Mouse (Mus musculus) forebrain, embryonic 13.5 days (tissue): ENCODE results near the gene Nebl. TPM values are rescaled to one million over a fixed set of nuclear protein-coding genes. Genes with fewer than 3 reads are reported as not detected.
A peak's percentile ranks its signal among the peaks of the same experiment; 100 is the strongest.

ENCODE experiments used
- ATAC-seq: fragments of 200-750 bp; cut with Nextera tagmentation; 2 replicates; pipeline ENCODE4 v1.8.0; 2017
- H3K27ac ChIP-seq: fragments of 300-500 bp; sonication (generic); 2 replicates; pipeline ENCODE4 v1.5.1; 2015; ENCODE audit warnings: inconsistent platforms, mild to moderate bottlenecking, moderate library complexity
- H3K27me3 ChIP-seq: fragments of 300-500 bp; sonication (generic); 2 replicates; pipeline ENCODE4 v1.6.1; 2015; ENCODE audit warnings: mild to moderate bottlenecking, inconsistent platforms
- H3K36me3 ChIP-seq: fragments of 300-500 bp; sonication (generic); 2 replicates; pipeline ENCODE4 v1.6.1; 2015; ENCODE audit warnings: mild to moderate bottlenecking, inconsistent platforms; ENCODE audit not compliant: poor library complexity, severe bottlenecking
- H3K4me1 ChIP-seq: fragments of 300-500 bp; sonication (generic); 2 replicates; pipeline ENCODE4 v1.6.1; 2015; ENCODE audit warnings: inconsistent platforms
- H3K4me2 ChIP-seq: fragments of 300-500 bp; sonication (generic); 2 replicates; pipeline ENCODE4 v1.6.1; 2015; ENCODE audit warnings: inconsistent platforms, mild to moderate bottlenecking, moderate library complexity
- H3K4me3 ChIP-seq: fragments of 300-500 bp; sonication (generic); 2 replicates; pipeline ENCODE4 v1.5.1; 2015; ENCODE audit warnings: mild to moderate bottlenecking, inconsistent platforms
- H3K9ac ChIP-seq: fragments of 300-500 bp; sonication (generic); 2 replicates; pipeline ENCODE4 v1.6.1; 2015; ENCODE audit warnings: mild to moderate bottlenecking, inconsistent platforms
- H3K9me3 ChIP-seq: fragments of 300-500 bp; sonication (generic); replicated peaks from 2 replicates; pipeline ENCODE4 v1.6.1; 2016; ENCODE audit warnings: inconsistent platforms
- WGBS: fragments of 180-500 bp; shearing (Covaris S2); methylation state at CpG from one replicate; pipeline ENCODE4 v1.1.7; 2015; 5-methylcytosine and 5-hydroxymethylcytosine counted together
- polyA plus RNA-seq: library from polyadenylated mRNA; unstranded; fragments of >200 nt; fragmentation: Nextera tagmentation; extraction: Ambion mirVana; gene quantifications from 2 replicates; pipeline ENCODE4 v1.2.1, GENCODE M21; 2015

The Nebl gene
- polyA plus RNA-seq, 1 experiment from 2014 or later: 4.5 TPM

- no peak overlapping the region for H3K27ac ChIP-seq
- no peaks in the 10 kb centered on the region for H3K4me1 ChIP-seq
- H3K9ac ChIP-seq: no peak overlapping the region
- no peaks in the 10 kb centered on the region for H3K27me3 ChIP-seq
- no peaks in the 10 kb centered on the region for H3K36me3 ChIP-seq
- no peak overlapping the region for H3K4me2 ChIP-seq
- no peak for ATAC-seq
- WGBS: 36% methylated on average over 10 of the region's 10 CpGs
- no peak overlapping the region for H3K4me3 ChIP-seq
- H3K9me3 ChIP-seq: no peaks in the 10 kb centered on the region
These were observed 81.0 kb downstream of the Nebl start for GRCm38 (mm10) chr2:17650147-17650834.

DNA sequence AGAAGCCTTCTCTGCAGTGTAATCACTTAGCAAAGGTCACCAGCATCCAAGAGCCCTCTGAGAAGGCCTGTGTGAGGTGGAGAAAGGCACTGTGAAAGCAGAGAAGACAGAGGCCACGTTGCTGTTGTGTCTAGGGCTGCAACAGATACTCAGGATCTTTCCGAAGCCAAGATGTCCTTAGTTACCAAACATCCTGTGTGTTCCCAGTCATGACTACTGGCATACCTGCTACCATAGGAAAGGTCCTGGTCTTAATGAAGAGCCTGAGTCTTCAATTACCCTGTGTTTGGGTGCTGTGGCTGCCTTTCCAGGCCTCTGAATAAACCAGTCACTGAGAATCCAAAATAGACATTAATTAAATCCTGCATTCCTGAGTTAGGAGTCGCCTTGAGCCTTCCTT lies 81.5 kb downstream of the Nebl start:
- H3K27me3 ChIP-seq: no peaks in the 10 kb centered on the region
- H3K9me3 ChIP-seq: no peaks in the 10 kb centered on the region
- no peak for ATAC-seq
- H3K4me2 ChIP-seq: no peak overlapping the region
- no peak overlapping the region for H3K9ac ChIP-seq
- WGBS: 29% methylated on average over 3 of the region's 3 CpGs
- no peaks in the 10 kb centered on the region for H3K4me1 ChIP-seq
- H3K4me3 ChIP-seq: no peak overlapping the region
- H3K27ac ChIP-seq: no peak overlapping the region
- no peaks in the 10 kb centered on the region for H3K36me3 ChIP-seq

- Histone ChIP-seq H3K9me3 (no peaks in the 10 kb centered on the region), H3K27ac (no peak overlapping the region), H3K4me1 (no peaks in the 10 kb centered on the region), H3K4me2 (no peak overlapping the region), H3K4me3 (no peak overlapping the region), H3K27me3 (peaks cover 11% of the 10 kb centered on the region), H3K36me3 (no peaks in the 10 kb centered on the region), H3K9ac (no peak overlapping the region)
- 30% methylated on average over 3 of the region's 3 CpGs for WGBS
- peak; percentile 74 for ATAC-seq
These were observed 86.7 kb downstream of the Nebl start for GRCm38 (mm10) chr2:17644282-17645262.

DNA sequence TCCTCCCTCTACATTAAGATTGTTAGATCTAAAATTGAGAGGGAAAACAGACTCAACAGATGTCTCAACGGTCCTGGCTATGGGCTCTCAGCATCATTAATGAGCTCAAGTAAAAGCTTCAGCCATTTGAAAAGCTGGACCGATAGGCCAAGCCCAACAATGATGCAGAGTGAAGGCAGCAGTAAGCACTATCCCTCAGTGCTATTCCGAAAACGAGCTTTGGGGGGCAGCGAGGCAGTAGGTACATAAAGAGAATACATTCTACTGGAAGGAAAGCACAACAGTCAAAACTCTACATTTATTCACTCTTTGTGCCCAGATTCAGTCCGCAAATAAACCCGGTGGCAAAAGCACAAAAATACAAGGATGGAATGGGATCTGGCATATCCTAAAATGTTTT lies 87.4 kb downstream of the Nebl start:
- ATAC-seq: peak; percentile 26; the same call in 1 of the 2 replicates
- Histone ChIP-seq H3K9me3 (no peaks in the 10 kb centered on the region), H3K9ac (no peak overlapping the region), H3K36me3 (no peaks in the 10 kb centered on the region), H3K27me3 (peaks cover 11% of the 10 kb centered on the region), H3K4me2 (no peak overlapping the region), H3K27ac (no peak overlapping the region), H3K4me3 (no peak overlapping the region), H3K4me1 (0 out of 2 replicates have a peak, but pooled peaks cover 2% of the 10 kb centered on the region)
- WGBS: 45% methylated on average over 7 of the region's 7 CpGs

GRCm38 (mm10) chr2:17642770-17643169 lies 88.5 kb downstream of the Nebl start:
- 88% methylated on average over 7 of the region's 7 CpGs for WGBS
- no peak for ATAC-seq
- Histone ChIP-seq H3K9me3 (no peaks in the 10 kb centered on the region), H3K4me3 (no peak overlapping the region), H3K4me2 (no peak overlapping the region), H3K36me3 (no peaks in the 10 kb centered on the region), H3K27me3 (peaks cover 11% of the 10 kb centered on the region), H3K9ac (no peak overlapping the region), H3K4me1 (peaks cover 6% of the 10 kb centered on the region; the same call in 1 of the 2 replicates), H3K27ac (no peak overlapping the region)

GRCm38 (mm10) chr2:17640861-17641260 lies 90.4 kb downstream of the Nebl start:
- no peak overlapping the region for H3K4me2 ChIP-seq
- no peak for ATAC-seq
- no peak overlapping the region for H3K27ac ChIP-seq
- peaks cover 6% of the 10 kb centered on the region; the same call in 1 of the 2 replicates for H3K4me1 ChIP-seq
- H3K4me3 ChIP-seq: no peak overlapping the region
- WGBS: 51% methylated on average over 4 of the region's 4 CpGs
- H3K9me3 ChIP-seq: no peaks in the 10 kb centered on the region
- H3K9ac ChIP-seq: no peak overlapping the region
- no peaks in the 10 kb centered on the region for H3K36me3 ChIP-seq
- peaks cover 11% of the 10 kb centered on the region for H3K27me3 ChIP-seq

- Histone ChIP-seq H3K27ac (no peak overlapping the region), H3K9ac (no peak overlapping the region), H3K4me2 (peak overlapping the region; percentile 24; the same call in 1 of the 2 replicates), H3K9me3 (no peaks in the 10 kb centered on the region), H3K27me3 (peaks cover 11% of the 10 kb centered on the region), H3K4me3 (no peak overlapping the region), H3K4me1 (peaks cover 6% of the 10 kb centered on the region; the same call in 1 of the 2 replicates), H3K36me3 (no peaks in the 10 kb centered on the region)
- 3% methylated on average over 5 of the region's 5 CpGs for WGBS
- peak; percentile 66 for ATAC-seq
These were observed 92.6 kb downstream of the Nebl start for GRCm38 (mm10) chr2:17638631-17639030.

DNA sequence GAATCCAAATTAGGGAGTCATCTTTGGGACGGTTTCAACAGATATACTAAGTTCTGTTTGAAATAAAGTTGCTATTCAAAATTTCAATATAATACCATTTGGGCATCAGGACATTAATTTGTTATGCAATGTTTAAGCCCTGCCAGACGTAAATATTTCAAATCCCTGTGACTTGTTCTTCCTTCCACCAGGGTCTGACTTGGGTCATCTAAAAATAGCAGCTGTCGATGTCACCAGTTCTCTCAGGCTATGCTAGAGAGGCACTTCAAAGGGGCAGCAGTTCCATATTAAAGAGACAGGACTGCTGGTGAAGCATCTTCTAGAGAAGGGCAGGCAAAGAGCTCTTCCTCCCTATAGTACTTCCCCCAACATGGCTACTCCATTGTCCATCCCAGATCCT lies 107.3 kb downstream of the Nebl start:
- H3K36me3 ChIP-seq: no peaks in the 10 kb centered on the region
- no peak overlapping the region for H3K9ac ChIP-seq
- H3K4me2 ChIP-seq: no peak overlapping the region
- ATAC-seq: no peak
- H3K4me3 ChIP-seq: no peak overlapping the region
- no peaks in the 10 kb centered on the region for H3K9me3 ChIP-seq
- H3K4me1 ChIP-seq: no peaks in the 10 kb centered on the region
- 82% methylated on average over 3 of the region's 3 CpGs for WGBS
- no peaks in the 10 kb centered on the region for H3K27me3 ChIP-seq
- H3K27ac ChIP-seq: no peak overlapping the region

- H3K4me2 ChIP-seq: no peak overlapping the region
- no peak overlapping the region for H3K4me3 ChIP-seq
- 0 out of 2 replicates have a peak, but pooled peaks have one; percentile 24 for ATAC-seq
- no peak overlapping the region for H3K9ac ChIP-seq
- no peaks in the 10 kb centered on the region for H3K9me3 ChIP-seq
- H3K4me1 ChIP-seq: peaks cover 7% of the 10 kb centered on the region
- H3K27me3 ChIP-seq: no peaks in the 10 kb centered on the region
- H3K27ac ChIP-seq: no peak overlapping the region
- no peaks in the 10 kb centered on the region for H3K36me3 ChIP-seq
- WGBS: 8% methylated on average over 3 of the region's 3 CpGs
These were observed 121.0 kb downstream of the Nebl start for GRCm38 (mm10) chr2:17610259-17610658.

- no peak overlapping the region for H3K4me3 ChIP-seq
- no peak for ATAC-seq
- WGBS: 64% methylated on average over 4 of the region's 4 CpGs
- H3K4me2 ChIP-seq: no peak overlapping the region
- H3K9me3 ChIP-seq: no peaks in the 10 kb centered on the region
- H3K27ac ChIP-seq: no peak overlapping the region
- no peaks in the 10 kb centered on the region for H3K27me3 ChIP-seq
- H3K36me3 ChIP-seq: no peaks in the 10 kb centered on the region
- H3K4me1 ChIP-seq: no peaks in the 10 kb centered on the region
- no peak overlapping the region for H3K9ac ChIP-seq
These were observed 127.7 kb downstream of the Nebl start for GRCm38 (mm10) chr2:17603573-17603972.

GRCm38 (mm10) chr2:17600652-17601051 lies 130.6 kb downstream of the Nebl start:
- Histone ChIP-seq H3K9me3 (no peaks in the 10 kb centered on the region), H3K27me3 (no peaks in the 10 kb centered on the region), H3K27ac (no peak overlapping the region), H3K36me3 (no peaks in the 10 kb centered on the region), H3K4me3 (no peak overlapping the region), H3K4me2 (no peak overlapping the region), H3K9ac (no peak overlapping the region), H3K4me1 (no peaks in the 10 kb centered on the region)
- WGBS: 60% methylated on average over 2 of the region's 2 CpGs
- no peak for ATAC-seq

DNA sequence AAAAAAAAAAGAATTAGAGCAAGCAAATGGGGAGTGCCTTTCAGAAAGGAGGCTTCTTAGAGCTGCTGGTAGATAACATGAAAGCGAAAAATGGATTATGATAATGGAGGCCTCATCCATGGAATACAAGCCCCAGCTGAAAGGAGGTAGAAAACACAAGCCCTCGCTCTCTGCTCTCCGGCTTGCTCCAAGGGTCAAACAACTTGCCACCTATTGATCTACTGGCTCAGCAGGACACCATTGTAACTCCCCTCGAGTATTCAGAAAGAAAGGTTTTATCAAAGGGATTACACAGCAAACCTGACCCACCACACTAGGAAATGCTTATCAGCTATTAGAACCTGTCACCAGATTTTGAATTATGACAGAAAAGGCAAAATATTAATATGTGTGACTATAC lies 131.4 kb downstream of the Nebl start:
- no peaks in the 10 kb centered on the region for H3K9me3 ChIP-seq
- H3K36me3 ChIP-seq: no peaks in the 10 kb centered on the region
- no peak for ATAC-seq
- H3K27me3 ChIP-seq: no peaks in the 10 kb centered on the region
- WGBS: 20% methylated on average over 4 of the region's 4 CpGs
- no peak overlapping the region for H3K4me3 ChIP-seq
- H3K4me2 ChIP-seq: no peak overlapping the region
- H3K4me1 ChIP-seq: no peaks in the 10 kb centered on the region
- no peak overlapping the region for H3K27ac ChIP-seq
- no peak overlapping the region for H3K9ac ChIP-seq
